Mouse (Mus musculus) mouse embryonic stem cell (cell line): ENCODE data around the gene Sult1a1.

Source experiments
- in situ Hi-C, 2 experiments: fragments of 300-500 bp; cut with MboI; formaldehyde crosslinking; loops; 1 replicate in 1 of 2; 3 replicates in 1 of 2; pipeline ENCODE4 v1.14.3; 2019 to 2020; ENCODE audit warnings: low sequenced_read_pairs in 2 of 2, low pct_unique_long_range_greater_than_20kb in 1 of 2, mixed read lengths in 1 of 2; ENCODE audit not compliant: unreplicated experiment in 1 of 2

Gene Sult1a1

DNA sequence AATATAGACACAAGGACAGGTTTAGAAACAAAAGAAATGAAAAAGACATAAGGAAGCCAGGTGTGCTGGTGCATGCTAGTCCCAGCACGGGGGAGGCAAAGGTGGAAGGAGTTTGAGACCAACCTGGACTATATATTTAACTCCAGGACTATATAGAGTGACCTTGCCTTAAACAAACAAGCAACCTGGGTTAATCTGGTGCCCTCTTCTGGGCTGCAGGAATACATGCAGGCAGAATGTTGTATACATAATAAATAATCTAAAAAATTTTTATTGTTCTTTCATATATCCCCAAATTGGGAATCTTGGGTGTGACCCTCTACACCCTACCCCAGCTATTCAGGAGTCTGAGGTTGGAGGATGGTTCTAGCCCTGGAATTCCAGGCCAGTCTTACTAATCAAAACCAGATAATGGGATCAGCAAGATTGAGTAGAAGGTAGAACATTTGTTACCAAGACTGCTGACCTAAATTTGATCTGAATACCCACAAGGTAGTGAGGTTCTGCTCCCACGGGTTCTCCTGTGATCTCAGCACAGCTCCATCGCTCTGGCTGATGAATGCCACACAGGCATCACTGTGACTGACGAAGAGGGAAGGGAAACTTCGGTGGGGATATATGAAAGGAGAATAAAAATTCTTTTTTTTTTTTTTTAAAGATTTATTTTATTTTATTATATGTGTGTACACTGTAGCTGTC is 33.5 kb downstream of the Sult1a1 start:
- in situ Hi-C loops = loop anchor here in 1 of 2 experiments (10.0 kb wide), 1 partner anchor 52 kb away; the partner anchor contains the start of genes Bola2 and Slx1b

- in situ Hi-C loops = no loop called here
Observed at GRCm38 (mm10) chr7:126636733-126637520, 39.3 kb downstream of the Sult1a1 start.

GRCm38 (mm10) chr7:126635375-126635774 is 40.9 kb downstream of the Sult1a1 start:
- in situ Hi-C loops = no loop called here

GRCm38 (mm10) chr7:126632478-126632877 is 43.8 kb downstream of the Sult1a1 start:
- in situ Hi-C loops = loop anchor here (5.0 kb wide), 2 partner anchors 45 to 50 kb away; partner anchors contain the start of genes Apobr (in 1 of the 2) and Cln3 (in 1 of the 2)

DNA sequence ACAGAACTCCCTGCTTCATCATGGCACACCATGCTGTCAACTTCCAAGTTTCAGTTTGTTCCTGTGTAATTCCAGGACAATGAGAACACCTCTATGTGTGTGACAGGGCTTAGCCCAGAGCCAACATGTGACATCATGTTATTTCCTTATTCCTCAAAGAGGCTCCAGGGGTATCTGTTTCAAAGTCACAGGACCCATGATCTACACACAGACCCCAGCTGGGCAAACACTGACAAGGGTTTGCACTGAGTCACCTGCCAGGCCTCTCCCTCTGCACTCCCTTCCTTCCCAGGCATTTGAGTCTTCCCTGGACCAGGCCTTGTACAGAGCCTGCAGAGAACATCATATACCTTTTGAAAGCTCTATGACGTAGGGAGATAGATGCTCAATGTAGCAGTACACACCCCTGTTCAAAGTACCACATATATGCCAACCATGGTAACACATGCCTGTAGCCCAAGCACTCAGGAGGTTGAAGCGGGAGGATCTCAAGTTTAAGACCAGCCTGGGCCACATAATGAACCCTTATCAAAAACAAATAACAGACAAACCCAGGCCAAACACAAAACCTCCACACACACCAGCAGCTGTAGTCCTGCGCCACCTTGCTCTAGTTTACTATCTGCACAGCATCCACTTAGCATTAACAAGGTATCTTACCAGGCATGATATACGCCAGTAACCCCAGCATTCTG is 45.3 kb downstream of the Sult1a1 start, which contains the start of gene Nupr1:
Gene Nupr1, minus strand, starts transcription at position 38 of the 695 bp plus-strand sequence.
- in situ Hi-C loops = loop anchor here (5.0 kb wide), 2 partner anchors 44 to 49 kb away; partner anchors contain the start of genes Apobr (in 1 of the 2) and Cln3 (in 1 of the 2)

DNA sequence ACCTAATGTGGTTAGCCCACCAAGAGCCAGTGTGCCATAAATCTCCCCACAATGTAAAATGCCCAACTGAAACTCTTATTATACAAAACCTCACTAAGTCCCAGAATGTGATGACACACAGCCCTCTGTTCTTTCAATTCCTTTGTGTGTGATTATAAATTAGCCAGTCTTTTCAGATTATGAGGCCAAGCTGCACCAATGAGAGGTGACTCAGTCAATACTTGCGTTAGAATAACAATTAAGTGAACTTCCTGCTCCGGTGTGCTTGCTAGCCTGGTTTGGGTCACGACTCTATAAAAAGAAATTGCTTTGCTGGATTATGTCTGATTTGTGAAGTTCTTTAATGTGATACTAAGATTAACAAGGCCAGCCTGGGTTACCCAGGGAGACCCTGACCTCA is 46.3 kb downstream of the Sult1a1 start:
- in situ Hi-C loops = loop anchor here (5.0 kb wide), 2 partner anchors 43 to 48 kb away; partner anchors contain the start of genes Apobr (in 1 of the 2) and Cln3 (in 1 of the 2)

GRCm38 (mm10) chr7:126628111-126628510 is 48.1 kb downstream of the Sult1a1 start:
- in situ Hi-C loops = no loop called here

DNA sequence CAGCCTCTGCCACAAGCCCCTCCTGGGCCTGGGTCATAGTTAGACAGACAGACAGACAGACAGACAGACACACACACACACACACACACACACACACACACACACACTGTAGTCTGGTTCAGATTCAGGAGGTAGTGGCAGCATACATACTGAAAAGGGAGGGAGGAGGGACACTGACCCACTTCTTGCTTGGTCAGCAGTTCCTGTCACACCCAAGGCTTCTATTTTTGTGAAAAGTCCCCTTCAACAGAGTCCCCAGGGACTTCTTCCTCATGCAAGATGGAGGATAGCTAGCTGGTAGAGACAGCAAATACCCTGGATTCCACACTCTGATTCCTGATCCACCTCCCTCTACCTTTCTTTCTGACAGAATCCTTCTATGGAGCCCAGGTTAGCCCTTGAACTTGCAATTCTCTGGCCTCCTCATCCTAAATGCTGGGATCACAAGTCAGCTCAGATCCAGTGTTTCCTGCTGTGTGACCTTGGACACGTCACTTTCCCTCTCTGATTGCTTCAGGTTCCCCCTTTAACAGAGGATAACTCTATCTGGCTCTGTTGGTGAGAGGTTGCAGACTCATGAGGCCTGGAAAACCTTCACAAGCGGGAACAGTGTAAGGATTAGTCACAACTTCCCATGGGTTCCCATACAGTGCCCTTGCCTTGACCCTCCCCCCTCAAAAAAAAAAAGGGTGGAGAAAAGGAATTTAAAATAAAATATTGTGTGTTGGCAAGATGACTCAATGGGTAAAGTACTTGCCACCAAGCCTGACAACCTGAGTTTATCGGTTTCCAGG is 50.2 kb downstream of the Sult1a1 start:
- in situ Hi-C loops = no loop called here

DNA sequence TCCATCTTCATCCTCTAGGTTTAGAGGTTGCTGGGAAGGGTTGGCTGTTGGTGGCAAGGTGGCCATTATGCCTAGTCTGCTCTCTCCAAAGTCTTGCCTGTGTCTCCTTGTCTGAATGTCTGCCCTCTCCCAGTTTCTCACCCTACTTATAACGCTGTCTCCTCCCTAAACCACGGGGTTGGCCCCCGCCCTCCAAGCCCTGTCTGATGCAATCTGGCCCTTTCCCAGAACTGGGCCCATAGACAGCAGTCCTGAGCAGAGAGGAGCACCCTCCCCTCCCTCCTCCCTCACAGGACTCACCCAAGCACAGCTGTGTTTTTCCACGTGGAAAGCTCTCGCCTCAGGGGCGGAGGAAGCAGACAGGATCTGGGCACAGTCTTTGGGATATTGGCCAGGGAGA is 50.9 kb downstream of the Sult1a1 start:
- in situ Hi-C loops = no loop called here

DNA sequence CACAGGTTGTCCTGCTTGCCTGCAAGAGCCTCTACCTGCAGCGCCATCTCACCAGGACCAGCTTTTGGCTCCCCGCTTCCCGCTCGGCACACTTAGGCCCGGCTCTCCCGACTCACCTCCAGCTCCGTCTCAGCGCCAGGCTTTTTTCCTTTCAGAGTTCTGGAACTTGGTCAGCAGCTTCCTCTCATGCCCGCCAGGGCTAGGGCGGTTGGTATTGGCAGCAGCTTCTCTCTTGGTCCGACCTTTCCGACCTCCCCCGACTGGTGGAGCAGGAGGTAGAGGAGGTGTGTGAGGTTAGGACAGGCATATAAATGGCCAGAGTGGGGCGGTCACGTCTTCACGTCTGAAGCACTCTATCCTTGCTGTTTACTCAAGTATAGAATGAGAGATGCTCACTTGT is 51.5 kb downstream of the Sult1a1 start:
- in situ Hi-C loops = no loop called here

- in situ Hi-C loops = no loop called here
Observed at GRCm38 (mm10) chr7:126623381-126623780, 52.9 kb downstream of the Sult1a1 start.
